Mouse (Mus musculus): ENCODE measurements at regions not wholly inside any gene's neighbourhood (a gene's known extent, or its start where the extent isn't known, plus 50 kb on each side); places are given as distances from the start of the nearest gene placed in this dataset.

- no peaks in the 10 kb centered on the region for H3K27me3 ChIP-seq (ENCODE audit: control insufficient read depth, insufficient read depth, low read length)
- H3K9me3 ChIP-seq (replicated peaks; ENCODE audit: control insufficient read depth, low read length), result no peaks in the 10 kb centered on the region
- WGBS, result 42% methylated on average over 2 of the region's 2 CpGs
- DNase-seq (ENCODE audit: low spot score) (peak; percentile 51), ATAC-seq (replicated peaks; ENCODE audit: insufficient number of reproducible peaks, low FRiP score, low TSS enrichment, low read depth) (no peak)
- H3K4me1 ChIP-seq (ENCODE audit: control insufficient read depth, insufficient read depth, low read length), result no peaks in the 10 kb centered on the region
- no peak overlapping the region for H3K4me3 ChIP-seq (ENCODE audit: low read depth, low read length)
- no peak overlapping the region for H3K4me2 ChIP-seq (ENCODE audit: low read depth, low read length)
- no peaks in the 10 kb centered on the region for H3K36me3 ChIP-seq (replicated peaks; ENCODE audit: control insufficient read depth, insufficient read depth, low read depth, low read length)
- H3K9ac ChIP-seq (replicated peaks; ENCODE audit: low read length), result no peak overlapping the region
- no peak overlapping the region for H3K27ac ChIP-seq (replicated peaks; ENCODE audit: low read depth, low read length)
Observed at GRCm38 (mm10) chr6:95207063-95207462, 90.0 kb downstream of the Kbtbd8 start.

- no peak overlapping the region for H3K4me3 ChIP-seq (ENCODE audit: low read depth, low read length)
- H3K4me1 ChIP-seq (ENCODE audit: control insufficient read depth, insufficient read depth, low read length), result no peaks in the 10 kb centered on the region
- H3K27me3 ChIP-seq (ENCODE audit: control insufficient read depth, insufficient read depth, low read length), result no peaks in the 10 kb centered on the region
- 46% methylated on average over 6 of the region's 6 CpGs for WGBS
- no peak for ATAC-seq (replicated peaks; ENCODE audit: insufficient number of reproducible peaks, low FRiP score, low TSS enrichment, low read depth)
- H3K4me2 ChIP-seq (ENCODE audit: low read depth, low read length), result no peak overlapping the region
- DNase-seq (ENCODE audit: low spot score), result peak; percentile 63
- no peak overlapping the region for H3K27ac ChIP-seq (replicated peaks; ENCODE audit: low read depth, low read length)
- H3K36me3 ChIP-seq (replicated peaks; ENCODE audit: control insufficient read depth, insufficient read depth, low read depth, low read length), result no peaks in the 10 kb centered on the region
- H3K9ac ChIP-seq (replicated peaks; ENCODE audit: low read length), result no peak overlapping the region
- no peaks in the 10 kb centered on the region for H3K9me3 ChIP-seq (replicated peaks; ENCODE audit: control insufficient read depth, low read length)
Observed at GRCm38 (mm10) chr6:95217431-95217830, 100.4 kb downstream of the Kbtbd8 start.

GRCm38 (mm10) chr6:95218830-95219229 is 101.8 kb downstream of the Kbtbd8 start:
- Histone ChIP-seq H3K4me1 (ENCODE audit: control insufficient read depth, insufficient read depth, low read length) (no peaks in the 10 kb centered on the region), H3K9ac (replicated peaks; ENCODE audit: low read length) (no peak overlapping the region), H3K4me3 (ENCODE audit: low read depth, low read length) (no peak overlapping the region), H3K27ac (replicated peaks; ENCODE audit: low read depth, low read length) (no peak overlapping the region), H3K27me3 (ENCODE audit: control insufficient read depth, insufficient read depth, low read length) (no peaks in the 10 kb centered on the region), H3K9me3 (replicated peaks; ENCODE audit: control insufficient read depth, low read length) (no peaks in the 10 kb centered on the region), H3K36me3 (replicated peaks; ENCODE audit: control insufficient read depth, insufficient read depth, low read depth, low read length) (no peaks in the 10 kb centered on the region), H3K4me2 (ENCODE audit: low read depth, low read length) (no peak overlapping the region)
- ATAC-seq (replicated peaks; ENCODE audit: insufficient number of reproducible peaks, low FRiP score, low TSS enrichment, low read depth) (no peak), DNase-seq (ENCODE audit: low spot score) (no peak)
- 64% methylated on average over 3 of the region's 3 CpGs for WGBS

GRCm38 (mm10) chr6:95223537-95223936 is 98.4 kb upstream of the Gm10234 start:
- H3K4me3 ChIP-seq (ENCODE audit: low read depth, low read length), result no peak overlapping the region
- no peaks in the 10 kb centered on the region for H3K9me3 ChIP-seq (replicated peaks; ENCODE audit: control insufficient read depth, low read length)
- no peaks in the 10 kb centered on the region for H3K4me1 ChIP-seq (ENCODE audit: control insufficient read depth, insufficient read depth, low read length)
- no peaks in the 10 kb centered on the region for H3K36me3 ChIP-seq (replicated peaks; ENCODE audit: control insufficient read depth, insufficient read depth, low read depth, low read length)
- H3K4me2 ChIP-seq (ENCODE audit: low read depth, low read length), result no peak overlapping the region
- 31% methylated on average over 7 of the region's 7 CpGs for WGBS
- no peak overlapping the region for H3K27ac ChIP-seq (replicated peaks; ENCODE audit: low read depth, low read length)
- H3K27me3 ChIP-seq (ENCODE audit: control insufficient read depth, insufficient read depth, low read length), result no peaks in the 10 kb centered on the region
- 0 out of 2 replicates have a peak, but pooled peaks have one; percentile 44 for ATAC-seq (replicated peaks; ENCODE audit: insufficient number of reproducible peaks, low FRiP score, low TSS enrichment, low read depth)
- peak; percentile 93 for DNase-seq (ENCODE audit: low spot score)
- no peak overlapping the region for H3K9ac ChIP-seq (replicated peaks; ENCODE audit: low read length)

- no peak overlapping the region for H3K4me3 ChIP-seq (ENCODE audit: low read depth, low read length)
- H3K9me3 ChIP-seq (replicated peaks; ENCODE audit: control insufficient read depth, low read length), result no peaks in the 10 kb centered on the region
- no peaks in the 10 kb centered on the region for H3K4me1 ChIP-seq (ENCODE audit: control insufficient read depth, insufficient read depth, low read length)
- DNase-seq (ENCODE audit: low spot score), result no peak
- H3K27ac ChIP-seq (replicated peaks; ENCODE audit: low read depth, low read length), result no peak overlapping the region
- H3K27me3 ChIP-seq (ENCODE audit: control insufficient read depth, insufficient read depth, low read length), result no peaks in the 10 kb centered on the region
- no peaks in the 10 kb centered on the region for H3K36me3 ChIP-seq (replicated peaks; ENCODE audit: control insufficient read depth, insufficient read depth, low read depth, low read length)
- no peak for ATAC-seq (replicated peaks; ENCODE audit: insufficient number of reproducible peaks, low FRiP score, low TSS enrichment, low read depth)
- H3K9ac ChIP-seq (replicated peaks; ENCODE audit: low read length), result no peak overlapping the region
- no peak overlapping the region for H3K4me2 ChIP-seq (ENCODE audit: low read depth, low read length)
- WGBS, result 74% methylated on average over 8 of the region's 8 CpGs
Observed at GRCm38 (mm10) chr6:95229885-95230284, 92.0 kb upstream of the Gm10234 start.

GRCm38 (mm10) chr6:95234712-95235111 is 87.2 kb upstream of the Gm10234 start:
- H3K4me3 ChIP-seq (ENCODE audit: low read depth, low read length), result no peak overlapping the region
- H3K36me3 ChIP-seq (replicated peaks; ENCODE audit: control insufficient read depth, insufficient read depth, low read depth, low read length), result no peaks in the 10 kb centered on the region
- H3K9me3 ChIP-seq (replicated peaks; ENCODE audit: control insufficient read depth, low read length), result no peaks in the 10 kb centered on the region
- H3K27me3 ChIP-seq (ENCODE audit: control insufficient read depth, insufficient read depth, low read length), result no peaks in the 10 kb centered on the region
- H3K4me2 ChIP-seq (ENCODE audit: low read depth, low read length), result no peak overlapping the region
- ATAC-seq (replicated peaks; ENCODE audit: insufficient number of reproducible peaks, low FRiP score, low TSS enrichment, low read depth) (no peak), DNase-seq (ENCODE audit: low spot score) (no peak)
- no peak overlapping the region for H3K27ac ChIP-seq (replicated peaks; ENCODE audit: low read depth, low read length)
- WGBS, result 71% methylated on average over 13 of the region's 13 CpGs
- H3K9ac ChIP-seq (replicated peaks; ENCODE audit: low read length), result no peak overlapping the region
- no peaks in the 10 kb centered on the region for H3K4me1 ChIP-seq (ENCODE audit: control insufficient read depth, insufficient read depth, low read length)

GRCm38 (mm10) chr6:95243657-95244056 is 78.3 kb upstream of the Gm10234 start:
- no peaks in the 10 kb centered on the region for H3K27me3 ChIP-seq (ENCODE audit: control insufficient read depth, insufficient read depth, low read length)
- no peak overlapping the region for H3K4me2 ChIP-seq (ENCODE audit: low read depth, low read length)
- H3K9me3 ChIP-seq (replicated peaks; ENCODE audit: control insufficient read depth, low read length), result no peaks in the 10 kb centered on the region
- H3K4me1 ChIP-seq (ENCODE audit: control insufficient read depth, insufficient read depth, low read length), result no peaks in the 10 kb centered on the region
- no peak overlapping the region for H3K4me3 ChIP-seq (ENCODE audit: low read depth, low read length)
- H3K27ac ChIP-seq (replicated peaks; ENCODE audit: low read depth, low read length), result no peak overlapping the region
- WGBS, result 84% methylated on average over 5 of the region's 5 CpGs
- no peak for DNase-seq (ENCODE audit: low spot score)
- no peaks in the 10 kb centered on the region for H3K36me3 ChIP-seq (replicated peaks; ENCODE audit: control insufficient read depth, insufficient read depth, low read depth, low read length)
- no peak overlapping the region for H3K9ac ChIP-seq (replicated peaks; ENCODE audit: low read length)
- no peak for ATAC-seq (replicated peaks; ENCODE audit: insufficient number of reproducible peaks, low FRiP score, low TSS enrichment, low read depth)

- Histone ChIP-seq H3K4me3 (ENCODE audit: low read depth, low read length) (no peak overlapping the region), H3K9me3 (replicated peaks; ENCODE audit: control insufficient read depth, low read length) (no peaks in the 10 kb centered on the region), H3K36me3 (replicated peaks; ENCODE audit: control insufficient read depth, insufficient read depth, low read depth, low read length) (no peaks in the 10 kb centered on the region), H3K9ac (replicated peaks; ENCODE audit: low read length) (no peak overlapping the region), H3K27ac (replicated peaks; ENCODE audit: low read depth, low read length) (no peak overlapping the region), H3K4me2 (ENCODE audit: low read depth, low read length) (no peak overlapping the region), H3K27me3 (ENCODE audit: control insufficient read depth, insufficient read depth, low read length) (no peaks in the 10 kb centered on the region), H3K4me1 (ENCODE audit: control insufficient read depth, insufficient read depth, low read length) (no peaks in the 10 kb centered on the region)
- ATAC-seq (replicated peaks; ENCODE audit: insufficient number of reproducible peaks, low FRiP score, low TSS enrichment, low read depth) (no peak), DNase-seq (ENCODE audit: low spot score) (no peak)
- 83% methylated on average over 7 of the region's 7 CpGs for WGBS
Observed at GRCm38 (mm10) chr6:95244911-95245310, 77.0 kb upstream of the Gm10234 start.

All from embryonic facial prominence, embryonic 11.5 days (tissue).